Comparison of ENCODE assay signal across 8 mouse cellular contexts in genomic region chr9:20943396-20943795, GRCm38 (mm10). TPM values are rescaled to one million over a fixed set of nuclear protein-coding genes. Genes with fewer than 3 reads are reported as not detected.
DNase-seq lines count a peak whose midpoint lies in the region; ATAC-seq and TF ChIP-seq lines count a peak whose summit lies in the region.

No protein-coding gene starts in this region.

- H3K27ac ChIP-seq in hindbrain, postnatal 0 days = no peak overlapping the region
- no peak overlapping the region for H3K27ac ChIP-seq in hindbrain, embryonic 12.5 days
- H3K27ac ChIP-seq in heart, postnatal 0 days (ENCODE audit: low read depth) = no peak overlapping the region

- H3K4me1 ChIP-seq in hindbrain, postnatal 0 days (ENCODE audit: insufficient read depth, low read length) = no peaks in the 10 kb centered on the region
- peaks cover 19% of the 10 kb centered on the region for H3K4me1 ChIP-seq in hindbrain, embryonic 12.5 days
- H3K4me1 ChIP-seq in heart, postnatal 0 days (ENCODE audit: control insufficient read depth, insufficient read depth) = no peaks in the 10 kb centered on the region

- ATAC-seq in hindbrain, postnatal 0 days = no peak
- ATAC-seq in hindbrain, embryonic 12.5 days (ENCODE audit: low FRiP score) = no peak
- peak; percentile 33; the same call in 1 of the 2 replicates for ATAC-seq in heart, postnatal 0 days (ENCODE audit: insufficient read depth, low read depth)

- 93% methylated on average over 7 of the region's 7 CpGs for WGBS in hindbrain, postnatal 0 days
- WGBS in hindbrain, embryonic 12.5 days = 93% methylated on average over 7 of the region's 7 CpGs
- WGBS in heart, postnatal 0 days = 76% methylated on average over 7 of the region's 7 CpGs

- no peaks in the 10 kb centered on the region for H3K27me3 ChIP-seq in hindbrain, postnatal 0 days (ENCODE audit: insufficient read depth, low read length)
- no peaks in the 10 kb centered on the region for H3K27me3 ChIP-seq in hindbrain, embryonic 12.5 days
- no peaks in the 10 kb centered on the region for H3K27me3 ChIP-seq in heart, postnatal 0 days (ENCODE audit: control insufficient read depth, insufficient read depth, low read length)

- H3K4me2 ChIP-seq in hindbrain, postnatal 0 days (ENCODE audit: low read depth, low read length) = no peak overlapping the region
- H3K4me2 ChIP-seq in hindbrain, embryonic 12.5 days (replicated peaks) = no peak overlapping the region
- H3K4me2 ChIP-seq in heart, postnatal 0 days (ENCODE audit: low read depth, low read length) = no peak overlapping the region

- no peaks in the 10 kb centered on the region for H3K9me3 ChIP-seq in hindbrain, postnatal 0 days (ENCODE audit: low read length)
- no peaks in the 10 kb centered on the region for H3K9me3 ChIP-seq in hindbrain, embryonic 12.5 days (replicated peaks)
- H3K9me3 ChIP-seq in heart, postnatal 0 days (replicated peaks; ENCODE audit: control insufficient read depth, low read length) = no peaks in the 10 kb centered on the region

- H3K4me3 ChIP-seq in hindbrain, postnatal 0 days (ENCODE audit: low read length) = no peak overlapping the region
- no peak overlapping the region for H3K4me3 ChIP-seq in hindbrain, embryonic 12.5 days
- H3K4me3 ChIP-seq in heart, postnatal 0 days (ENCODE audit: low read depth, low read length) = no peak overlapping the region

- no peak for TF ChIP-seq EP300 in heart, postnatal 0 days (IDR thresholded peaks at IDR 0.05; ENCODE audit: low read depth)

- H3K36me3 ChIP-seq in hindbrain, postnatal 0 days (ENCODE audit: insufficient read depth, low read length) = peaks cover 33% of the 10 kb centered on the region
- H3K36me3 ChIP-seq in hindbrain, embryonic 12.5 days = peaks cover 40% of the 10 kb centered on the region
- peaks cover 32% of the 10 kb centered on the region for H3K36me3 ChIP-seq in heart, postnatal 0 days (replicated peaks; ENCODE audit: control insufficient read depth, insufficient read depth, low read length)

- no peak for DNase-seq in hindbrain, postnatal 0 days (ENCODE audit: low spot score)
- DNase-seq in 416B (ENCODE audit: low read depth) = peak; percentile 79
- peak; percentile 9 for DNase-seq in adipocyte (ENCODE audit: low spot score)
- no peak for DNase-seq in heart, postnatal 0 days (ENCODE audit: low spot score)
- DNase-seq in left cerebral cortex, postnatal 10 days (ENCODE audit: extremely low spot score in 1 of 2, low spot score in 2 of 2) = no peak
- no peak for DNase-seq in cerebellum, adult 11-12 months
- no peak for DNase-seq in kidney, postnatal 14 days

- intact Hi-C loops in left cerebral cortex, postnatal 10 days (cut with DNase I) = no loop called here

- H3K9ac ChIP-seq in hindbrain, postnatal 0 days (replicated peaks; ENCODE audit: low read length) = 0 out of 2 replicates have a peak overlapping the region, but pooled peaks have one; percentile 9
- H3K9ac ChIP-seq in hindbrain, embryonic 12.5 days = no peak overlapping the region
- no peak overlapping the region for H3K9ac ChIP-seq in heart, postnatal 0 days (replicated peaks; ENCODE audit: low read depth, low read length)

- TF ChIP-seq CTCF in hindbrain, postnatal 0 days (IDR thresholded peaks at IDR 0.05; ENCODE audit: low read depth) = no peak
- TF ChIP-seq CTCF in heart, postnatal 0 days (IDR thresholded peaks at IDR 0.05; ENCODE audit: low read depth) = no peak

RNA-seq across cellular contexts. Expression of gene Dnmt1, which starts 16.3 kb away (rescaled TPM):
- total RNA-seq in hindbrain, postnatal 0 days (2014; rRNA removed) = 78.2 and 86.5 TPM in 2 replicates
- 36.1 and 36.2 TPM in 2 replicates for polyA plus RNA-seq in hindbrain, postnatal 0 days (2015; fragmentation: Nextera tagmentation; extraction: Ambion mirVana)
- polyA plus RNA-seq in hindbrain, embryonic 12.5 days (2016; fragmentation: Nextera tagmentation; extraction: Ambion mirVana) = 95.2 and 102 TPM in 2 replicates
- 27.4 and 56.9 TPM in 2 replicates for total RNA-seq in heart, postnatal 0 days (2014; rRNA removed; ENCODE audit: low replicate concordance)
- polyA plus RNA-seq in heart, postnatal 0 days (2015; fragmentation: Nextera tagmentation; extraction: Ambion mirVana) = 15.4 and 16.1 TPM in 2 replicates
- total RNA-seq in left cerebral cortex, postnatal 10 days (2021) = 10 to 100 TPM; 51.1 to 54.7 TPM

RNA-seq across cellular contexts. Expression of gene S1pr2, which starts 33.2 kb away (rescaled TPM):
- total RNA-seq in hindbrain, postnatal 0 days (2014; rRNA removed) = 3.4 and 6.0 TPM in 2 replicates
- polyA plus RNA-seq in hindbrain, postnatal 0 days (2015; fragmentation: Nextera tagmentation; extraction: Ambion mirVana) = 6.9 and 8.5 TPM in 2 replicates
- polyA plus RNA-seq in hindbrain, embryonic 12.5 days (2016; fragmentation: Nextera tagmentation; extraction: Ambion mirVana) = 22.1 and 26.5 TPM in 2 replicates
- 6.9 and 7.4 TPM in 2 replicates for total RNA-seq in heart, postnatal 0 days (2014; rRNA removed; ENCODE audit: low replicate concordance)
- polyA plus RNA-seq in heart, postnatal 0 days (2015; fragmentation: Nextera tagmentation; extraction: Ambion mirVana) = 8.5 and 8.6 TPM in 2 replicates
- 1 to 10 TPM; 1.5 to 1.6 TPM for total RNA-seq in left cerebral cortex, postnatal 10 days (2021)

RNA-seq across cellular contexts. Expression of gene Eif3g, which starts 45.0 kb away (rescaled TPM):
- total RNA-seq in hindbrain, postnatal 0 days (2014; rRNA removed) = 76.1 and 79.5 TPM in 2 replicates
- 225 and 236 TPM in 2 replicates for polyA plus RNA-seq in hindbrain, postnatal 0 days (2015; fragmentation: Nextera tagmentation; extraction: Ambion mirVana)
- 282 and 283 TPM in 2 replicates for polyA plus RNA-seq in hindbrain, embryonic 12.5 days (2016; fragmentation: Nextera tagmentation; extraction: Ambion mirVana)
- 74.5 and 86.8 TPM in 2 replicates for total RNA-seq in heart, postnatal 0 days (2014; rRNA removed; ENCODE audit: low replicate concordance)
- polyA plus RNA-seq in heart, postnatal 0 days (2015; fragmentation: Nextera tagmentation; extraction: Ambion mirVana) = 161 and 172 TPM in 2 replicates
- total RNA-seq in left cerebral cortex, postnatal 10 days (2021) = 100 to 1,000 TPM; 120 to 127 TPM

RNA-seq across cellular contexts. Expression of gene Ppan, which starts 55.4 kb away (rescaled TPM):
- 45.4 and 57.4 TPM in 2 replicates for total RNA-seq in hindbrain, postnatal 0 days (2014; rRNA removed)
- polyA plus RNA-seq in hindbrain, postnatal 0 days (2015; fragmentation: Nextera tagmentation; extraction: Ambion mirVana) = 36.8 and 44.1 TPM in 2 replicates
- polyA plus RNA-seq in hindbrain, embryonic 12.5 days (2016; fragmentation: Nextera tagmentation; extraction: Ambion mirVana) = 55.1 and 59.5 TPM in 2 replicates
- 17.4 and 21.2 TPM in 2 replicates for total RNA-seq in heart, postnatal 0 days (2014; rRNA removed; ENCODE audit: low replicate concordance)
- polyA plus RNA-seq in heart, postnatal 0 days (2015; fragmentation: Nextera tagmentation; extraction: Ambion mirVana) = 15.2 and 16.9 TPM in 2 replicates
- 10 to 100 TPM; 27.8 to 30.0 TPM for total RNA-seq in left cerebral cortex, postnatal 10 days (2021)

RNA-seq across cellular contexts. Expression of gene Mrpl4, which starts 59.1 kb away (rescaled TPM):
- total RNA-seq in hindbrain, postnatal 0 days (2014; rRNA removed) = 104 and 107 TPM in 2 replicates
- 117 and 124 TPM in 2 replicates for polyA plus RNA-seq in hindbrain, postnatal 0 days (2015; fragmentation: Nextera tagmentation; extraction: Ambion mirVana)
- 103 and 106 TPM in 2 replicates for polyA plus RNA-seq in hindbrain, embryonic 12.5 days (2016; fragmentation: Nextera tagmentation; extraction: Ambion mirVana)
- total RNA-seq in heart, postnatal 0 days (2014; rRNA removed; ENCODE audit: low replicate concordance) = 239 and 285 TPM in 2 replicates
- polyA plus RNA-seq in heart, postnatal 0 days (2015; fragmentation: Nextera tagmentation; extraction: Ambion mirVana) = 193 and 195 TPM in 2 replicates
- total RNA-seq in left cerebral cortex, postnatal 10 days (2021) = 10 to 100 TPM; 53.3 to 56.0 TPM

Comparison
In these comparisons a context has a peak if more than half of its experiments do, and no peak if none do; other contexts are left out.
1. DNase-seq: peak in 416B (single experiment) and adipocyte (single experiment); none in hindbrain, postnatal 0 days (single experiment), heart, postnatal 0 days (single experiment), left cerebral cortex, postnatal 10 days (0 of 2), cerebellum, adult 11-12 months (single experiment) and kidney, postnatal 14 days (single experiment).